Mouse (Mus musculus) limb, embryonic 15.5 days (tissue): ENCODE measurements at regions not wholly inside any gene's neighbourhood (a gene's known extent, or its start where the extent isn't known, plus 50 kb on each side); places are given as distances from the start of the nearest gene placed in this dataset.

Experiments used
- ATAC-seq: fragments of 200-750 bp; cut with Nextera tagmentation; 2 replicates; pipeline ENCODE4 v1.8.0; 2017; ENCODE audit warnings: low read depth, moderate TSS enrichment; ENCODE audit not compliant: insufficient number of reproducible peaks, low FRiP score, low TSS enrichment
- H3K27ac ChIP-seq: fragments of 300-500 bp; sonication (generic); 2 replicates; pipeline ENCODE4 v1.5.1; 2015; ENCODE audit warnings: moderate library complexity, mild to moderate bottlenecking, inconsistent platforms
- H3K27me3 ChIP-seq: fragments of 300-500 bp; sonication (generic); 2 replicates; pipeline ENCODE4 v1.6.1; 2015; ENCODE audit warnings: inconsistent platforms
- H3K36me3 ChIP-seq: fragments of 300-500 bp; sonication (generic); 2 replicates; pipeline ENCODE4 v1.6.1; 2015; ENCODE audit warnings: inconsistent platforms
- H3K4me1 ChIP-seq: fragments of 300-500 bp; sonication (generic); 2 replicates; pipeline ENCODE4 v1.6.1; 2015; ENCODE audit warnings: inconsistent platforms
- H3K4me2 ChIP-seq: fragments of 300-500 bp; sonication (generic); 2 replicates; pipeline ENCODE4 v1.6.1; 2015; ENCODE audit warnings: mild to moderate bottlenecking, inconsistent platforms
- H3K4me3 ChIP-seq: fragments of 300-500 bp; sonication (generic); 2 replicates; pipeline ENCODE4 v1.5.1; 2015; ENCODE audit warnings: mild to moderate bottlenecking, inconsistent platforms
- H3K9ac ChIP-seq: fragments of 300-500 bp; sonication (generic); 2 replicates; pipeline ENCODE4 v1.6.1; 2015; ENCODE audit warnings: inconsistent platforms
- H3K9me3 ChIP-seq: fragments of 300-500 bp; sonication (generic); 2 replicates; pipeline ENCODE4 v1.6.1; 2016; ENCODE audit warnings: inconsistent platforms
- WGBS: fragments of 180-500 bp; shearing (Covaris S2); methylation state at CpG from one replicate; pipeline ENCODE4 v1.1.7; 2015; 5-methylcytosine and 5-hydroxymethylcytosine counted together

DNA sequence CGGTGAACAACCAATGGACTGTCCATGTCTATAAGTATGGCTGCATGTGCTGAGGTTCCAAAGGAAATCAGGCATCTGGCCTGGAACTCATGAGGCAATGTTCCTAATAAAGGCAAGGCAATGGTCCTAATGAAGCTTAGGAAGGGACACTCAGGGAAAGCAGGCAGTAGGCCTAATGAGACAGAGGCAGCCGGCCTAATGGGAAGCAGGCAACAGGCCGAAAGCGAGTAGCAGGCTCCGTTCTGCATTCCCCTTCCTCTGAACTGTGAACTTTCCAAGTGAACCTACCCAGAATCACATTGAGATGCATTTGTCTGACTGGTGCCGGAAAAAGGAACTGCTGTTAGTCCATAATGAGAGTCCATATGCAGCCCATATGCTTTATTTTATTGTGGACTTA, 923.7 kb downstream of the Adgrl2 start:
- H3K4me1 ChIP-seq, result no peaks in the 10 kb centered on the region
- 43% methylated on average over 6 of the region's 6 CpGs for WGBS
- no peak overlapping the region for H3K27ac ChIP-seq
- H3K9me3 ChIP-seq, result no peaks in the 10 kb centered on the region
- no peaks in the 10 kb centered on the region for H3K27me3 ChIP-seq
- no peak for ATAC-seq
- no peak overlapping the region for H3K9ac ChIP-seq
- H3K4me3 ChIP-seq, result no peak overlapping the region
- no peak overlapping the region for H3K4me2 ChIP-seq
- H3K36me3 ChIP-seq, result no peaks in the 10 kb centered on the region

- Histone ChIP-seq H3K4me3 (no peak overlapping the region), H3K9me3 (no peaks in the 10 kb centered on the region), H3K4me2 (no peak overlapping the region), H3K9ac (no peak overlapping the region), H3K4me1 (no peaks in the 10 kb centered on the region), H3K36me3 (no peaks in the 10 kb centered on the region), H3K27me3 (no peaks in the 10 kb centered on the region), H3K27ac (no peak overlapping the region)
- 70% methylated on average over 4 of the region's 4 CpGs for WGBS
- no peak for ATAC-seq
These were observed 934.3 kb downstream of the Adgrl2 start for GRCm38 (mm10) chr3:148056074-148056473.

DNA sequence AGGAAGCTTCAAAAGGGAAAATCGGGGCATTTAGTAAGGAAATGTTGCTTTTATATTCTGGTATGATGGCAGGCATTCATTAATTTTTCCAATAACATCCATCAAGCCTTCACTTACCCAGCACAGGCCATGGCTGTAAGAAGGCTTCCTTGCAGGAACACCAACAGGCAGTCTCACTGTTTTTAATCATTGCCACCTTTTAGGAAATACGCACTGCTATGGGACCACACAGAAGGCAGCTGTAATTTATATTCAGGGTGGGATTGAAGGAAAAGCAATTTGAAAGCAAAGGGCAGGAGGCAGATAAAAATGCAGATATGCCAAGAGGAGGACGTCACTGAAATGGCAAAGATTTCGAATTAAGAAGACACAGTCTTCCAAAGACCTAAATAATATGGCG, 937.8 kb downstream of the Adgrl2 start:
- H3K4me2 ChIP-seq, result no peak overlapping the region
- H3K4me1 ChIP-seq, result no peaks in the 10 kb centered on the region
- H3K36me3 ChIP-seq, result no peaks in the 10 kb centered on the region
- H3K27me3 ChIP-seq, result no peaks in the 10 kb centered on the region
- no peak overlapping the region for H3K27ac ChIP-seq
- ATAC-seq, result no peak
- no peaks in the 10 kb centered on the region for H3K9me3 ChIP-seq
- 47% methylated on average over 5 of the region's 5 CpGs for WGBS
- no peak overlapping the region for H3K9ac ChIP-seq
- H3K4me3 ChIP-seq, result no peak overlapping the region

DNA sequence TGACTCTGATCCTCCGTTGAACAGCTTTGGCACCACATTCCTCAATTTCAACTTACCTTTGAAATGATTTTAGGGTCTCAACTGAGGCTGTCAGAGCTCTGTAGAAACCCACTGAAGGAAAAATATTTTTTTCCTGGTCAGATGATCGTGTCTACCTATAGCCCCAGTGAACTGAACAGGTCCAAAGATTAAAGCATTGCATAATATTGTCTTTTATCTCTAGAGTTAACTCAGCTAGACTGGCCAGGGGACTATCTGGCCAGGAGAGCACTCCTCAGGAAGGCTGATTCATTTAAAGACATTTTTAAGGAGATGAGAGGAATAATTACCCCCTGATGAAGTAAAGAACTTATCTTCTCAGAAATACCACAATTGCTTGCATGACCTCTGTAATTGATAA, 942.1 kb downstream of the Adgrl2 start:
- H3K4me1 ChIP-seq, result no peaks in the 10 kb centered on the region
- H3K4me3 ChIP-seq, result no peak overlapping the region
- 88% methylated on average over 2 of the region's 2 CpGs for WGBS
- H3K36me3 ChIP-seq, result no peaks in the 10 kb centered on the region
- H3K27ac ChIP-seq, result no peak overlapping the region
- no peak overlapping the region for H3K9ac ChIP-seq
- ATAC-seq, result no peak
- no peaks in the 10 kb centered on the region for H3K27me3 ChIP-seq
- no peak overlapping the region for H3K4me2 ChIP-seq
- no peaks in the 10 kb centered on the region for H3K9me3 ChIP-seq

- Histone ChIP-seq H3K27me3 (no peaks in the 10 kb centered on the region), H3K36me3 (no peaks in the 10 kb centered on the region), H3K9ac (no peak overlapping the region), H3K4me3 (no peak overlapping the region), H3K4me2 (no peak overlapping the region), H3K27ac (no peak overlapping the region), H3K9me3 (no peaks in the 10 kb centered on the region), H3K4me1 (no peaks in the 10 kb centered on the region)
- 43% methylated on average over 6 of the region's 6 CpGs for WGBS
- no peak for ATAC-seq
These were observed 957.8 kb downstream of the Adgrl2 start for GRCm38 (mm10) chr3:148032532-148032931.

- H3K36me3 ChIP-seq, result no peaks in the 10 kb centered on the region
- H3K9me3 ChIP-seq, result no peaks in the 10 kb centered on the region
- H3K27me3 ChIP-seq, result no peaks in the 10 kb centered on the region
- no peak overlapping the region for H3K4me3 ChIP-seq
- H3K27ac ChIP-seq, result no peak overlapping the region
- no peaks in the 10 kb centered on the region; the same call in 1 of the 2 replicates for H3K4me1 ChIP-seq
- no peak overlapping the region for H3K4me2 ChIP-seq
- ATAC-seq, result no peak
- no peak overlapping the region for H3K9ac ChIP-seq
- 38% methylated on average over 5 of the region's 5 CpGs for WGBS
These were observed 984.5 kb downstream of the Adgrl2 start for GRCm38 (mm10) chr3:148005831-148006230.

DNA sequence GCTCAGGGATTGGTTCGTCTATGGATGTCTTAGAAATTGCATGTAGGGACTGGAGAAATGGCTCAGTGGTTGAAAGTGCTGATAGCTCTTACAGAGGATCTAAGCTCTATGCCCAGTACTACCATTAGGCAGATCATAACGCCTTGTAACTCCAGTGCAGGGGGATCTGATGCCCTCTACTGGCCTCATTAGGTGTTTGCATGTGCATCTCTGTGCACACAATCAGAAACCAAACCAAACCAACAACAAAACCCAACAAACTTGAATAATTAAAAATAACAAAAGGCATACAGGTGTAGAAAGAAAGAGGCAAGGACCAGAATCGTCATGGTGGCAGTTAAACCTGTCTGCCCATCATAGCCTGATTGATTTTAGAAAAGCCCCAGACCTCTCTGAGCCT, 986.3 kb downstream of the Adgrl2 start:
- ATAC-seq, result no peak

GRCm38 (mm10) chr3:147999330-147999953, 990.9 kb downstream of the Adgrl2 start:
- H3K27ac ChIP-seq, result no peak overlapping the region
- no peak overlapping the region for H3K4me3 ChIP-seq
- no peaks in the 10 kb centered on the region for H3K9me3 ChIP-seq
- 51% methylated on average over 15 of the region's 15 CpGs for WGBS
- no peaks in the 10 kb centered on the region for H3K36me3 ChIP-seq
- no peaks in the 10 kb centered on the region for H3K27me3 ChIP-seq
- no peak overlapping the region for H3K9ac ChIP-seq
- H3K4me2 ChIP-seq, result no peak overlapping the region
- ATAC-seq, result no peak
- no peaks in the 10 kb centered on the region; the same call in 1 of the 2 replicates for H3K4me1 ChIP-seq

More for the DNA sequence above, 986.3 kb downstream of the Adgrl2 start:
- no peak overlapping the region for H3K4me3 ChIP-seq
- H3K27ac ChIP-seq, result no peak overlapping the region
- WGBS, result 67% methylated on average over 3 of the region's 3 CpGs
- no peaks in the 10 kb centered on the region for H3K27me3 ChIP-seq
- no peaks in the 10 kb centered on the region; the same call in 1 of the 2 replicates for H3K4me1 ChIP-seq
- no peak overlapping the region for H3K9ac ChIP-seq
- H3K36me3 ChIP-seq, result no peaks in the 10 kb centered on the region
- no peaks in the 10 kb centered on the region for H3K9me3 ChIP-seq
- H3K4me2 ChIP-seq, result no peak overlapping the region

DNA sequence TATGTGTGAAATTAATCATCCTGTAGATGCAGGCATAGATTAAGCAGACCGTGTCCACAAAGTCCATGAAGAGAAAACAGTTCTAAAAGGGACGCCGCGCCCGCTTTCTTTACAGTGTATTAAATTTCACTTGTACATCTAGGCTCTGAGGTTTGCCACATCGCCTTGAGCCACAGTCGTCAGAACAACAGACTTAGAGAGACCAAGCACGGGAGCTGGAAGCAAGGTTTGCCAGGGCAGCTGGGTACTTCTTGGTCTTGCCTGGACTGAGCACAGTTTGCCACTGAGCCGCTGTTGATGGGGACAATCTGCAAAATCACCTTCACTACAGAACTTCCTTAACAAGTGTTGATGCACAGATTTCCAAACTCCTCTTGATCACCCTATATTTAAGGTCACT, 998.6 kb downstream of the Adgrl2 start:
- Histone ChIP-seq H3K4me1 (0 out of 2 replicates have a peak, but pooled peaks cover 2% of the 10 kb centered on the region), H3K9ac (no peak overlapping the region), H3K4me2 (peak overlapping the region; percentile 17), H3K36me3 (no peaks in the 10 kb centered on the region), H3K9me3 (no peaks in the 10 kb centered on the region), H3K27me3 (no peaks in the 10 kb centered on the region), H3K27ac (no peak overlapping the region), H3K4me3 (no peak overlapping the region)
- WGBS, result 43% methylated on average over 9 of the region's 9 CpGs
- ATAC-seq, result no peak

DNA sequence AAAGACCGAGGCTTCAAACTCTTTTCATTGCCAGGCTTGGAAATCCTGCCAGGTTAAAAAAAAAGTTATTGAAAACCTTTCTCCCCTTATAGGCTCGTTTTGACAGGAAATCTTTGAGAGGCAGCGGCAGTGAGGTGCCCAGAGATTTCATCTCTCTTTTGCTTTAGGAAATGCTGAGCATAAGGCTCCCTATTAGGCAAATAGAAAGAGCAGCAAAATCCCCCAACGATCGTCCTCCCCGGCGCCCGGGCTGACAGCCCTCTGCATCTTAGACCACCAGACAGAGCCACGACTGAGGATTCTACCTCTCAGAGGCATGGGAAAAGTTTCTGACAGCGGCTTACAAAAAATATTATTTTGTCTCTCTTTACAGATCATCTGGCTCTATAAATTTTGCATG, 999.5 kb downstream of the Adgrl2 start:
- no peaks in the 10 kb centered on the region for H3K27me3 ChIP-seq
- H3K4me2 ChIP-seq, result peak overlapping the region; percentile 47
- no peak overlapping the region for H3K9ac ChIP-seq
- H3K4me3 ChIP-seq, result peak overlapping the region; percentile 23
- no peaks in the 10 kb centered on the region for H3K36me3 ChIP-seq
- no peaks in the 10 kb centered on the region for H3K9me3 ChIP-seq
- H3K27ac ChIP-seq, result peak overlapping the region; percentile 38; the same call in 1 of the 2 replicates
- 22% methylated on average over 10 of the region's 10 CpGs for whole genome bisulfite sequencing
- no peak for ATAC-seq
- H3K4me1 ChIP-seq, result 0 out of 2 replicates have a peak, but pooled peaks cover 2% of the 10 kb centered on the region

GRCm38 (mm10) chr3:147982831-147983230, 1007.5 kb downstream of the Adgrl2 start:
- H3K36me3 ChIP-seq, result no peaks in the 10 kb centered on the region
- 75% methylated on average over 5 of the region's 5 CpGs for WGBS
- no peak for ATAC-seq

DNA sequence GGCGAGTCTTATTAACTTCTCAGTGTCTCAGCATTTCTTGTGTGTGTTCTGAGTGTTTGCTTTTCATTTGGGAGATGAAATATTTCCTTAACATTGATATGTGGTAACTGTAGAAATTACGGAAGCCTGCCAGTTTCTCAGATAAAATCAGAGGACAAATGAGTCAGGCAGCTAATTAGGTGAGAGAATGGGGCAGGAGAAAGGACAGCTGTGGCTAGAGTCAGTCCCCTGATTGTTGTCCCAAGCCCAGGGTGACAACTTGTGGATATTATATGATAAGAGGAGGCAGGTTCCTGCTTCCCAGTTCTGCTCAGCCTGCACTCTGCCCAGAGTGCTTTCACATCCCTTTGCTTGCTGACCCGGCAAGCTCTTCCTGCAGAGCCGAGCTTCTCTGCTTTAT, 1008.7 kb downstream of the Adgrl2 start:
- no peak overlapping the region for H3K9ac ChIP-seq
- no peak overlapping the region for H3K4me2 ChIP-seq
- WGBS, result 66% methylated on average over 4 of the region's 4 CpGs
- no peaks in the 10 kb centered on the region for H3K4me1 ChIP-seq
- ATAC-seq, result no peak
- H3K27ac ChIP-seq, result no peak overlapping the region
- no peaks in the 10 kb centered on the region for H3K36me3 ChIP-seq
- H3K9me3 ChIP-seq, result no peaks in the 10 kb centered on the region
- no peak overlapping the region for H3K4me3 ChIP-seq
- no peaks in the 10 kb centered on the region for H3K27me3 ChIP-seq

More at GRCm38 (mm10) chr3:147982831-147983230, 1007.5 kb downstream of the Adgrl2 start:
- no peaks in the 10 kb centered on the region for H3K27me3 ChIP-seq
- no peak overlapping the region for H3K4me2 ChIP-seq
- no peaks in the 10 kb centered on the region for H3K4me1 ChIP-seq
- no peaks in the 10 kb centered on the region for H3K9me3 ChIP-seq
- no peak overlapping the region for H3K27ac ChIP-seq
- H3K4me3 ChIP-seq, result no peak overlapping the region
- no peak overlapping the region for H3K9ac ChIP-seq

DNA sequence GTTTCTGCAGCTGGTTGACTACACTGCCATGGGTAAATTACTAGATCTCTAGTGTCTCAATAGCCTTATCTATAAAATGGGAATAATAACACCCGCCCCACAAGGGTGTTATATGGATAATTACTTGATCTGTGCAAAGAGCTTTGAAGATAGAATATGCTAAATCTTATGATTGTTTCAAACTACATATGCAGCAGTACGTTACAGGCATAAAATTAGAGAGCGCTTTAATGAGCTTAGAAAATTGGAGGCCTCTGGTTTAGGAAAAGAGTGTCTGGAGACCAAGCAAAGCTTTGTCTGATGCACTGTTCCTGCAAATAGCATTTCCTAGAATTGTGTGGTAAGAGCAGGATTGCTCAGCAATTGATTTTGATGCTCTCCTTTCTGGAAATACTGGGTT, 1013.8 kb downstream of the Adgrl2 start:
- Histone ChIP-seq H3K4me2 (no peak overlapping the region), H3K4me1 (no peaks in the 10 kb centered on the region), H3K9me3 (no peaks in the 10 kb centered on the region), H3K36me3 (no peaks in the 10 kb centered on the region), H3K9ac (no peak overlapping the region), H3K4me3 (no peak overlapping the region), H3K27me3 (no peaks in the 10 kb centered on the region), H3K27ac (no peak overlapping the region; the same call in 1 of the 2 replicates)
- 75% methylated on average over 3 of the region's 3 CpGs for WGBS
- ATAC-seq, result no peak
